Mouse (Mus musculus) left cerebral cortex, postnatal 14 days (tissue): ENCODE data around the gene Ap1g2. TPM values are rescaled to one million over a fixed set of nuclear protein-coding genes. Genes with fewer than 3 reads are reported as not detected.

Experiments
- DNase-seq, 2 experiments: peaks; one replicate each; pipeline ENCODE4 v3.0.0; 2021 to 2022; ENCODE audit warnings: low spot score in 2 of 2, mixed read lengths in 1 of 2
- intact Hi-C: fragments of 180-260 bp; cut with DNase I; formaldehyde crosslinking; loops from one replicate; pipeline ENCODE4 v1.15.1; 2025
- total RNA-seq, 2 experiments: library from RNA; stranded (reverse); gene quantifications; 2 replicates each; pipeline ENCODE4 v1.2.3; 2021

The Ap1g2 gene
- total RNA-seq, 2 experiments from 2014 or later: 10.4 to 12.3 TPM

DNA sequence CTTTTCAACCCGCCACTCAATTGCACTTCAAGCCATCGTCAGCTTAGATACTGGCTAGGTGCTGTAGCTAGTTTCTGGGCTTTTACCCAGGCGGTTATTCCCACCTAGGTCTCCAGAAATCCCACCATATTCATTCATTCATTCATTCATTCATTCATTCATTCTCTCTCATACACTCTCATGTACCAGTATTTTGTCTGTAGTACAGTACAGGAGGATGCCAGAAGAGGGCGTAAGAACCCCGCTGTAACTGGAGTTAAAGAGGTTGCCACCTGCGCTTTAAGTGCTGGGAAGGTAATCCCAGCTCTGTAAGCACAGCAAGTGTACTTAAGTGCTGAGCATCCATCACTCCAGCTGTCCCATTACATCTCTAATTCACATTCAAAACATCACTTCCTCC lies 12.5 kb downstream of the Ap1g2 start:
- intact Hi-C loops: loop anchor here (5.0 kb wide), 1 partner anchor 192 kb away; no protein-coding TSS in a partner anchor

DNA sequence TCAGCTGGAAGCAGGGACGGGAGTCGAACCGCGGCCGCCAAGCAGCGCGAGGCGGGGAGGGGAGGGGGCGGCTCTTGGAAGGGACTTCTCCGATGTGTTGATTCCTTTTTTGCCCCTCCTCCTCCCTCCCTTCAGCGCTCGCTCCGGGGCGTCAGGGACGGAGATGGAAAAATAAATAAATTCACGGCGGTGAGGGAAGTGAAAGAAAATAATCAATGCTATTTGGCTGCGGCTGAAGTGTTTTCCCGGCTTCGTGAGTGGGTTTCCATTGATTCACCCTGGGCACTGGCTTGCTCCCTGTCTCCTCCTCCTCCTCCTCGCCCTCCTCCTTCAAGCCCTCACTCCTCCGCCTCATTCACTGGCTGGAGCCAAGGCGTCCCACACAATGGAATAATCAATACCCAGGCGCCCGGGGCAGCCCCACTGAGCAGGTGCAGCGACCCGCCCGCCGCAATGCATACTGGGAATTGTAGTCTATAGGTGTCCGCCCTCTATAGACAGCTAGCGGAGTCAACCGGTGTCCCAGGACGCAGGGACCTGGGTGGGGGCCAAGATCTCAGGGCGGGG lies 14.3 kb downstream of the Ap1g2 start, which contains the start of gene Zfhx2:
TSS of gene Zfhx2 (minus strand) at position 314 of the 567 bp plus-strand sequence.
- intact Hi-C loops: loop anchor here (5.0 kb wide), 1 partner anchor 190 kb away; no protein-coding TSS in a partner anchor
- DNase-seq: peak; percentile 92 to 95

More for the DNA sequence above, 12.5 kb downstream of the Ap1g2 start:
- no peak for DNase-seq

DNA sequence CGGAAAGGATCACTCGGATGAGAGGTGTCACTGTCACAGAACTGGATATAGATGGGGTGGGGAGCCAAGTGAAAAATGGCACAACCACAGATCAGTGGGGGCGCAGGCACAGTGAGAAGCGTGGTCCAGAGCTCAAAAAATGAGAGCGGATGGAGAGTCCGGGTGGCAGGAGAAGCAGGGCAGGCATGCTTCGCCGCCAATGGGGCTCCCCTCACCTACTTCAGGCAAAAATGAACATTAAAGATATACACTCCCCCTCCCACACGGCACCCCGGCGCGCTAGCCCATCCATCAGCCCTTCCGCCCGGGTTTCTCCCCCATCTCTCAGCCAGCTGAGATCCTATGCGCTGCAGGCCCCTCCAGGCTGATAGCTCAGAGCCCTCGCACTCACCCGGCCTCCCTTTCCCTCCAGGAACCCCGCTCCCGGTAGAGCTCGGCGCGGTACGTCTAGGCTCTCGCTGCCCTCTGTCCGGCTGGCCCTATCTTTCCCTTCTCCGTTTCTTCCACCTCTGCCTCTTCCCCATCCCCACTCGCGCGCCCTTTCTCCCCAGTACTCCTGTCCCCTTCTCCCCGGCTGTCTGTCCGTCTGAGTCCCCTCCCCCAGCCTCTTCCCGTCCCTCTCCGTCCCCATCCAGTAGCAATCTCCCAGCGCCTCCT lies 15.1 kb downstream of the Ap1g2 start:
- peak in 1 of 2 experiments; percentile 50 for DNase-seq
- intact Hi-C loops: loop anchor here (5.0 kb wide), 1 partner anchor 189 kb away; no protein-coding TSS in a partner anchor

DNA sequence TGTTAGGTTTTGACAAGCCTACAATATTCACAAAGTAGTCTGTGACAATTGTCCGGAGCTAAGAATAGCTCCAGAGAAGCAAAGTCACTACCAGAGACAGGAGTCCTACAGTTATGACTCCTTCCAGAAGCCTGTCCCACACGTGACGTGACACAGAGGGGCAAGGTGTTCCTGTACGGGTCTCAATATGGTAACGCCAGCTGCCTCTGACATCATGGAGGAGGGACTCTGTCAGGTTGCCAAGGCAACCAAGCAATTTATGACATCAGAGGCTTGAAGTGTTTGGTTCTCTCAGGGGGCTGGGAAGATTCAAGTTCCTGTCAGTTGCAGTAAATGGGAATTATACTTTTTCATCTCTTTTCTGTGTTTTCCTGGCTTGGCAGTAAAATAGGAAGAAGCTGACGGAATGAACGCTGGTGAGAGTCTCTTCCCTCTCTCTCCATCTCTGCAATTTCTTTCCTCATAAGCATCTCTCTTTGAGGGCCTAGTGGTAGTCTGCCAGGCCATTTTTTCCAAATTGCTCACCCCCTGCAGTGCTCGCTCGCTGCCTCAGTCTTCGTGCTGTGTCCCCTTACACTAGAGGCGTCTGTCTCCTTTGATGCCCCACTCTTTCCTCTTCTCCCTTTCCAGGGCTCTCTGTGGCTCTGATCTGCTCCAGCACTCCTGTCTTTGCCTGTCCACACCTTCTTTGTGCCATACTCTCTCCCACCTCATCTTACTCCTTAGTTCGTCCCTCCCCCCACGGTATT lies 17.0 kb downstream of the Ap1g2 start:
- intact Hi-C loops: no loop called here
- peak; percentile 66 to 86 for DNase-seq

DNA sequence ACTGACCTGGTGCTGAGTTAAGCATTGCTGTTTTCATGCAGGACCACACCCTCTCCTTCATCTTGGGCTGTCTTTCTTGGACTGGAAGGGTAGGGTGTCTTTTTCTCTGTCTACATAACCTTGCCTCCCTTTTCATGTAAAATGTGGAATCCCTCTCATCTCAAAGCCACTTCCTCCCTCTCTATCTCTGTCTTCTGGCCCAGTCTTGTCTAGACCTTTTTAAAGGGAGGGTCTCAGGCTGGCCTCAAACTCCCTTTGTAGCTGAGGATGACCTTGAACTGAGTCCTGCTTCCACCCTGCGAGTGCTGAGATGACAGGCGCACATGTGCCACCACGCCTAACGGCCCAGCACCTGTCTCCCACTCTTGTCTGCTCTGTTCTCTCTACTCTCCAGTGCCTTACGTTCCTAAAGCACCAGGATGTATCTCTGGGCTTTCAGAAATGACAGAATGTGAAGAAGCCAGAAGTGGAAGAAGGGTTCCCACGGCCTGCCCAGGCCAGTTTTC lies 20.3 kb downstream of the Ap1g2 start:
- intact Hi-C loops: no loop called here
- DNase-seq: no peak

DNA sequence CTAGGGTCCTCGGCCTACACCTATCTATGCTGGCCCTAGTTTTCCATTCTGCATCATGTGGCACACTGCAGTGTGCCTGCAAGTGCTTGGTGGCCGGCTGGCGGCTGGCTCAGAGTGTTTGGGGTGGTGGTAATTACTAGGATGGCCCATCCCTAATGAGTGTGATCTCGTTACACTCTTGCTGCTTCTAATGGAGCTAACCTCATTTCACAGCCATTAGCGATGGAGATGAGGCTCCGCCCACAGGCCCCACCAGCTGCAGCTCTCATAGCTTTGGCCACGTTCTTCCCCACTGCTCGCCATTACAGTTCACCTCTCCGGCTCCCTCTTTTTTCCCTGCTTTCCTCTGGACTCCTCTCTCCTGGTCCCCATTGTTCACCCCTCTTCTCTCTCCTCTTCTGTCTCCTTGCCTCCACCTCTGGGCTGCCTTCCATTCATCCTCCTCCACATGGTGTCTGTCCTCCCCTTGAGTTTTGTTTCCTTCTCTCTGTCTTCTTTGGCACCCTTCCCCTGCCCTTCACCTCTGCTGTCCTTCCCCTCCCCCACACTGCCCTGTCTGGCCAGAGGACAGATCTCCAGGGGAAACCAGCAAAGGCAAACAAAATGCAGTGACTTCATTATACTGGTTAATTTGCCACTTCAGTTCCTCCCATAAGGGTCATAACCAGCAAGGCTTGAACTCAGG lies 20.9 kb downstream of the Ap1g2 start:
- intact Hi-C loops: no loop called here
- no peak for DNase-seq

DNA sequence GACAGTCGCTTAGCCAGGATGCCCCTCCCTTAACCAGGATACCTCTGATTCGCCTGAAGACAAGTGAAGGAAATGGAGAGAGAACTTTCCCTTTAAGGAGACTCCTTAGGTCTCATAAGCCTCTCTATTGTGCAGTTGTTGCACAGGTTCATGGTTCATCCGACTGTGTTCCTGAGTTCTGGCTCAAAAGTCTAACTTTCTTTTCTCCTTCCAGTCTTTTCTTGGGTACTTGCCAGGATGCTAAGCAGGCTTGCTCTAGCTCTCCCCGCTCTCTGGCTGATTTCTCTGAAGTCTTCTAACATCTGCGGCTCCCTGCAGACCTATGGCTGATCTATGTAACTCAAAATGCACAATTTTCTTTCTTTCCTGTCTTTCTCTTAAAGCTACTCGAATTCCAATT lies 22.9 kb downstream of the Ap1g2 start:
- intact Hi-C loops: no loop called here
- no peak for DNase-seq

DNA sequence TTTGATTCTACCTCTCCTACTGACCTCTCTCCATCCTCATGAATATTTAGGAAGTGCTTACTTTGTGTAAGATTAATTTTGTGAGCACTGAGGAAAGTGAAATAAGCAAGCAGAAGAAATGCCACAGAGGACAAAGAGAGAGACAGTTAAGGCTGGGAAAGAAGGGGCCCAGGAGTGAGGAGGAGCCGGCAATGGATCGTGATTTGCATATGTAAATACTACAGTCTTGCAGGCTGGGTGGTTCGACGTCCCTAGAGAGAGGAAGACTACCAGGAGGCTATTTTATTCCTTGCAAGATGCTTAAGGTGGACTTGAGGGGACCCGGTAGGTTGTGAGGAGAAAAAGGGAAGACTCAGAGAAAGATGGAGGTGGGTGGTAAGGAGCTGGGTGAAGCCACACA lies 25.3 kb downstream of the Ap1g2 start:
- DNase-seq: no peak
- intact Hi-C loops: no loop called here

DNA sequence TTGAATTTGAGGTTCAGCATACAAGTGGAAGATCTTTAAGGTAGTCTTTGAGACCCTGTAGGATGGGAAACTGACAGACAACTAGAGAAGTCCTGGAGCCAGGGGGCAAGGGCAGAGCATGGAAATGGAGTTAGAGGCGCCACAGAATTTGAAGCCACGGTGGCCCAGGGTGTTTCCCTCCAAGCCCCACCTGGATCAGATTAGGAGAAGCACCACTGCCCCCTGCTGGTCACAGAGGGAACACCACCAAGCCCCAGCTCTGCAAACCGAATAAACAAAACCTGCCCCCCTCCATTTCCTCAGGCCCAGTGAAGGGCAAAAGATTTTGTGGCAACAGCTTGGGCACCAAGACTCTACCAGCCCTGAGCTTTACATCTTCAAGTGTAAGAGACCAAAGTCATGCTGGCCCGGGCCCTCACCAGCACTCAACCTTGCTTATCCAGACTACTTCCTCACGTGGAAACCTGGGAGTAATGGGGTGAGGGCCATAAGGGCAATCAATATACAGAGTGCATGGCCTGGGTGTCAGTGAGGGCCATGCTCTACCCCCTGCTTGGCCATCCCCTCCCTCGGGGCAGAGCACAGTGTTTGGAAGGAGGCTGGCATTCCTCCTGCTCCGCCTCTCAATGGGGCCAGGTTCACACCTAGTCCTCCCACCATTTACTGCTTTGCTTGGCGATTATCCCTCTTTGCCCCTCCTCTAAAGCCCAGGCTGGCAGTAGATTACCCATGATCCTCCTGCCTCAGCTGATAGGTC lies 27.0 kb downstream of the Ap1g2 start:
- intact Hi-C loops: loop anchor here (2.0 kb wide), 1 partner anchor 55 kb away; no protein-coding TSS in a partner anchor
- DNase-seq: peak; percentile 75 to 82

DNA sequence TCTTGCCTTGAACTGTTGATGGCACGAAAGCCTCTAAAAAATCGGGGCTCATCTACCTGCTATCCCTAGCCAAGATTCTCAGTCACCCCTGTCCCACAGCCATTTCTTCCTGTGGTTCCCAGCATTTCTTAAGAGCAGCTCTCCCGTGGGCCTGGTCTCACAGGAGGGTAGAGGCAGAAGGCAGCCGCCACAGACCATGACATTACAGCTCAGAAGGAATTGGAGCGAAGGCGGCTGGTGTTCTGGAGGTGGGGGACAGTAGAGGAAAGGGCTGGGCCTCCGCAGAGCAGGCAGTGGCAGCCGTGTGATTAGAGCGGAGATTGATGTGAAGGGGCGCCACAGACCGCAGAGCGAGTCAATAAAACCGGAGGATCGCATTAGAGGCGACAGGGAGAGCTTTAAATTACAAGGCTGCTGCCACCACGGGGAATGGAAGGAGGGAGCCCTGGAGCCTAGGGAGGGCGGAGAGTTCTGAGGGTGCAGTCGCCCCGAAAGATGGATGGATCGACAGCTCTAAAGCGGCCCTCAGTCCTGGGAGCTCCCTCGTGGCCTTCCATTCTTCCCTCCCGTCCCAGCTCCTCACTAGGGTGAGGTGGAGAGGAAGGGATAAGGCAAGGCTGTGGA lies 27.9 kb downstream of the Ap1g2 start:
- no peak for DNase-seq
- intact Hi-C loops: loop anchor here (2.0 kb wide), 1 partner anchor 54 kb away; no protein-coding TSS in a partner anchor

DNA sequence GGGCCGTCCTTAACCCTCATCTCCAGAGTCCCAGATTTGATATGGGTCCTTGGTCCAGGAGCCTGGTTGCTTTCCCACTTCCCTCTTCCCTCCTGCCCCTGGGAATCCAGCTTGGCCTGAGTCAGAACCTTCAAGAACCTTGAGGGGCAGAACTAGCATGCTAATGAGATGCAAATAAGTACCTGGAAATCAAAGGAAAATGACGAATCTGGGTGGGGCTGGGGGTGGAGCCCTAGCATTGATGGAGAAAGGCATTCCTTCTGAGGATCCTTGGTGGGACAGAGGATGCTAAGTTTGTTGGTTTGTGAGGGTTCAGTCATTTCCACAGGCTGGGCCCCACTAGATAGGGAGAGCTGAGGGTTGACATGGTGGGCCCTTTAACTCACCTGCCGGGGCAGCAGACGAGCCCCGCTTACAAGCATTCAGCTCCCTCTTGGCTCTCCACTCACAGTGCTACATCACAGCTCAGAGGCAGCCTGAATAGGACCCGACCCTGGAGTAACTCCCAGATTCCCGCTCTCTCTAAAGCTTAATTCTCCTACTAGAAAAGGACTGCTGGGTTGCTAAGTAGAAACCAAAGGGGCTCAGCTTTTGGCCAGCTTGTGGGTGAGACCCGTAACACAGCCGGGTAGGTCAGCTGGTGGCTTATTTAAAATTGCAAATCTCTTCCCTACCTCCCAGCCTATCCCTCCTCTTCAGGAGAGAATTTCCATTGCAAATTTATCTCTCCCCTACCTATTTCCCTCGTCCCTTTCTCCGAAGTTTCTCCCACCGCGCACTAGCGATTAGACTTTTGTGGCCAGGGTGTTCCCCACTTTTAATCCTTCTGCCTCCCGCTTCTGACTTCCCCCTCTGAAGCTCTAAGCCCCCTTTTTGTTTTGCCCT lies 28.7 kb downstream of the Ap1g2 start:
- intact Hi-C loops: loop anchor here (2.0 kb wide), 1 partner anchor 53 kb away; no protein-coding TSS in a partner anchor
- DNase-seq: no peak

DNA sequence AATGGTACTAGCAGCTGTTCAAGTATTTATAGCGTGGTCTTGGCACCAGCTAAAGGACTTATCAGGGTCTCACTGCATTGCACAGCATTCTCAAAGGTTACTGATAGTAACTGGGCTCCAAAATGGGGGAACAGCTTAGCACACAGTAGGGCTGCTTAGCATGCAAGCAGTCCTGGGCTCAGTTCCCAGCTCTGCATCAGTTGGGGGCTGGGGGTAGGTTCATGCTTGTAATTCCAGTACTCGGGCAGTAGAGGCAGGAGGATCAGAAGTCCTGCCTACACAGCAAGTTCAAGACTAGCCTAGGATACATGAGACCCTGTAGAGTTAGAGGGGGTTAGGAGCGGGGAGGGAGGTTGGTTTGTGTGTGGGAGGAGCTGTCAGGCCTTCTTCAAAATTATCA lies 29.4 kb downstream of the Ap1g2 start:
- intact Hi-C loops: no loop called here

DNA sequence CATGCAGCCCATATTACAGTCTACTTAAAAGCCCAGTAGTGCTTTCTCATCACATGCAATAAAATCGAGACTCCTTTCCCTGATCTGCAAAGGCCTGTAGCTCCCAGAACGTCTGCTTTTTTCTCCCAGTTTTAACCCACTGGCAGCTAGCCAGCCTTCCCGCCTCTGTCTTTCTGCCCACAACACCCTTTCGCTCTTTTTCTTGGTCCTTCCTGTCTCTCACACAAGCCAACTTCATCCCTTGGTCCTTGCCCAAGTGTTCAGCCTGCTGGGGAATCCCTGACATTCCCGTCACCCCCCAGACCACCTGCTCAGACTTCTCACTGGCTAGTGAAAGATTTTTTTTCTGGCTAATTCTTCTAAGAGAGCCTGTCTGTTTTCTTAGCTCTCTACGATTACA lies 30.2 kb downstream of the Ap1g2 start:
- DNase-seq: peak; percentile 69 to 75
- intact Hi-C loops: no loop called here

More for the DNA sequence above, 29.4 kb downstream of the Ap1g2 start:
- no peak for DNase-seq

DNA sequence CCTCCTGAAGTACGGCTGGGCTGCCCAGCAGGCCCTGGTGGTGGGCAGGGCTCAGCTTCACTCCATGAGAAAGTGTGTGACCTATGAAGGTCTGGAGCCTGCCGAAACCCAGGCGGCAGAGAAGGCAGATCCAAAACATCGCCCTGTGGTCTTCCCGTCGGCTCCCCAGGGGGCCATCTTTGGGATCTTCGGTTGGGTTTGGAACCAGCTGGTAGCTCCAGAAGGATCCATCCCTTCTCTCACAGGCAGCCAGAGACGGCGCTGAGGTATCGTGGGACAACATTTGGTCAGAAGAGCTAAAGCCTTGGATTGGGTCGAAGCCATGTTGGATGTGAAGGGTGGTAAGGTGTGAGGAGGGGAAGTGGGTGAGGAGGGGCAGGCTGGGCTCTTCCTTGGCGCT lies 32.0 kb downstream of the Ap1g2 start:
- intact Hi-C loops: no loop called here
- DNase-seq: no peak

DNA sequence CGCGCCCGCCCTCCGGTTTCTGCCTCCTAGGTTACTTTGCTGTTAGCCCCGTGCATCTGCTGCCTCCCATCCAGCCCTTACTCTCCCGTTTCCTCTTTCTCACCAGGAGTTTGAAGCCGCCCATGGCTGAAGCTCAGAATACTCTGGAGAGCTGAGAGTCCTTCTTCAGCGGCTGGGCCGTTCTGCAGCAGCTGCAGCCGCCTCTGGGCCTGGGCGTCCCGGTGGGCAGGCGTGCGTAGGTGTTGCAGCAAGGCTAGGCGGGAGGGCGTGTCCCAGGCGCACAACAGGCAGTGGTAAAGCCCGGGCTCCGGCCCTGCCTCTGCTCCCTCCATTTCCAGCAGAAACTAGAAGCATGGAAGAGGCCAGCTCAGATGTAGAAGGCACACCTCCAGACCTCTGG lies 34.6 kb downstream of the Ap1g2 start:
- no peak for DNase-seq

DNA sequence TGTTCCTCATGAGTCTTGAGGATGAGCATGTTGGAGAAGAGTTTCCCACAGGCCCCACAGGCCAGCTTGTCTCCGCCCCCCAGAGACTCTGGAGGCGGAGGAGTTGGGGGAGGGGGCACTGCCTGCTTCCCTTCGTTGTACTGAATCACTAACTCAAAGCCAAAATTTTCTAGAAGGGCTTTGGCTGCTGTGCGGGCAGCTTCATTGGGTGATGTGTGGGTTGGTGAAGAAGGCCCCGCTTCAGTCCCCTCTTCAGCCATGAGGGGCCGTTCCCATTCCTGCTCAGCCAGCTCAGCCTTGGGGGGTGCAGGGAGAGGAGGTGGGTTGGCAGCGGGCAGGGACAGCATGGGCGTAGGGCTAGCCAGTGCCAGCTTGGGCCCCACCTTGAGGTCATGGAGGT lies 40.4 kb downstream of the Ap1g2 start:
- intact Hi-C loops: no loop called here

More for the DNA sequence above, 34.6 kb downstream of the Ap1g2 start:
- intact Hi-C loops: no loop called here

DNA sequence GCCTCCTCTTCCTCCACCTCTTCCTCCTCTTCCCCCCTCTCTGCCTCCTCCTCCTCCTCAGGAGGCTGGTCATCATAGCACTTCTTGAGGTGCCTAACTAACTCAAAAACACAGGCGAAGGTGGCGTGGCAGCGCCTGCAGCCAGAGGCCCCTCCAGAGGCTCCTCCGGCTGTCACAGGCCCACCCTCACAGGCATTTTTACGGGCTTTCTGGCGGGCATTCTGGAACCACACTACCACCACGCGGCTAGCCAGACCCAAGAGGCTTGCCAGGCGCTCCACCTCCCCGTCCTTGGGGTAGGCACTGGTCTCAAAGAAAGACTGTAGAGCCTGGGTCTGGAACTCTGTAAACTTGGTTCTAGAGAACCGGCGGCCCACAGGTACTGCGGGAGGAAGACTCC lies 41.0 kb downstream of the Ap1g2 start:
- intact Hi-C loops: no loop called here
- DNase-seq: no peak

More for the DNA sequence above, 40.4 kb downstream of the Ap1g2 start:
- DNase-seq: peak in 1 of 2 experiments; percentile 57
